Mouse (Mus musculus): ENCODE measurements at regions not wholly inside any gene's neighbourhood (a gene's known extent, or its start where the extent isn't known, plus 50 kb on each side); places are given as distances from the start of the nearest gene placed in this dataset.

- 52% methylated on average over 4 of the region's 4 CpGs for WGBS
- H3K27ac ChIP-seq = no peak overlapping the region
- H3K36me3 ChIP-seq = no peaks in the 10 kb centered on the region
- peaks cover 17% of the 10 kb centered on the region for H3K4me1 ChIP-seq
- ATAC-seq (ENCODE audit: low FRiP score, low read depth) = 0 out of 2 replicates have a peak, but pooled peaks have one; percentile 24
- no peaks in the 10 kb centered on the region for H3K27me3 ChIP-seq
- H3K4me3 ChIP-seq = no peak overlapping the region
- no peak overlapping the region for H3K4me2 ChIP-seq (replicated peaks)
- no peak overlapping the region for H3K9ac ChIP-seq
- H3K9me3 ChIP-seq = no peaks in the 10 kb centered on the region
These were observed 338.8 kb upstream of the Arglu1 start for GRCm38 (mm10) chr8:9029156-9029555.

- WGBS = 24% methylated on average over 4 of the region's 4 CpGs
- H3K27me3 ChIP-seq = no peaks in the 10 kb centered on the region
- ATAC-seq (ENCODE audit: low FRiP score, low read depth) = no peak
- no peaks in the 10 kb centered on the region for H3K36me3 ChIP-seq
- H3K9ac ChIP-seq = no peak overlapping the region
- H3K4me1 ChIP-seq = peaks cover 17% of the 10 kb centered on the region
- no peak overlapping the region for H3K4me3 ChIP-seq
- H3K4me2 ChIP-seq (replicated peaks) = no peak overlapping the region
- no peaks in the 10 kb centered on the region for H3K9me3 ChIP-seq
- no peak overlapping the region for H3K27ac ChIP-seq
These were observed 337.4 kb upstream of the Arglu1 start for GRCm38 (mm10) chr8:9027672-9028071.

- no peak overlapping the region for H3K27ac ChIP-seq
- H3K9me3 ChIP-seq = no peaks in the 10 kb centered on the region
- no peaks in the 10 kb centered on the region for H3K27me3 ChIP-seq
- 79% methylated on average over 3 of the region's 3 CpGs for WGBS
- no peak overlapping the region for H3K4me2 ChIP-seq (replicated peaks)
- ATAC-seq (ENCODE audit: low FRiP score, low read depth) = no peak
- peaks cover 17% of the 10 kb centered on the region for H3K4me1 ChIP-seq
- H3K36me3 ChIP-seq = no peaks in the 10 kb centered on the region
- H3K9ac ChIP-seq = no peak overlapping the region
- H3K4me3 ChIP-seq = no peak overlapping the region
These were observed 335.6 kb upstream of the Arglu1 start for GRCm38 (mm10) chr8:9025872-9026271.

- no peaks in the 10 kb centered on the region for H3K9me3 ChIP-seq
- no peak overlapping the region for H3K4me3 ChIP-seq
- WGBS = 53% methylated on average over 3 of the region's 3 CpGs
- H3K27ac ChIP-seq = no peak overlapping the region
- no peak for ATAC-seq (ENCODE audit: low FRiP score, low read depth)
- no peak overlapping the region for H3K4me2 ChIP-seq (replicated peaks)
- H3K4me1 ChIP-seq = peaks cover 17% of the 10 kb centered on the region
- no peaks in the 10 kb centered on the region for H3K36me3 ChIP-seq
- no peaks in the 10 kb centered on the region for H3K27me3 ChIP-seq
- no peak overlapping the region for H3K9ac ChIP-seq
These were observed 335.1 kb upstream of the Arglu1 start for GRCm38 (mm10) chr8:9025378-9025777.

GRCm38 (mm10) chr8:9020744-9021143, 330.4 kb upstream of the Arglu1 start:
- 78% methylated on average over 2 of the region's 2 CpGs for WGBS
- Histone ChIP-seq H3K36me3 (no peaks in the 10 kb centered on the region), H3K9me3 (no peaks in the 10 kb centered on the region), H3K27me3 (no peaks in the 10 kb centered on the region), H3K4me2 (replicated peaks) (no peak overlapping the region), H3K9ac (no peak overlapping the region), H3K4me1 (no peaks in the 10 kb centered on the region), H3K4me3 (no peak overlapping the region), H3K27ac (no peak overlapping the region)
- ATAC-seq (ENCODE audit: low FRiP score, low read depth) = no peak

- ATAC-seq (ENCODE audit: low FRiP score, low read depth) = no peak
- Histone ChIP-seq H3K4me1 (no peaks in the 10 kb centered on the region), H3K27me3 (no peaks in the 10 kb centered on the region), H3K27ac (no peak overlapping the region), H3K4me3 (no peak overlapping the region), H3K9ac (no peak overlapping the region), H3K4me2 (replicated peaks) (no peak overlapping the region), H3K9me3 (no peaks in the 10 kb centered on the region), H3K36me3 (no peaks in the 10 kb centered on the region)
- WGBS = 88% methylated on average over 3 of the region's 3 CpGs
These were observed 329.9 kb upstream of the Arglu1 start for GRCm38 (mm10) chr8:9020180-9020579.

- H3K9ac ChIP-seq = no peak overlapping the region
- no peaks in the 10 kb centered on the region for H3K9me3 ChIP-seq
- no peak overlapping the region for H3K27ac ChIP-seq
- H3K27me3 ChIP-seq = no peaks in the 10 kb centered on the region
- no peaks in the 10 kb centered on the region for H3K4me1 ChIP-seq
- H3K4me3 ChIP-seq = no peak overlapping the region
- no peak for ATAC-seq (ENCODE audit: low FRiP score, low read depth)
- H3K36me3 ChIP-seq = no peaks in the 10 kb centered on the region
- no peak overlapping the region for H3K4me2 ChIP-seq (replicated peaks)
- 32% methylated on average over 3 of the region's 3 CpGs for WGBS
These were observed 321.6 kb upstream of the Arglu1 start for GRCm38 (mm10) chr8:9011785-9012510.

GRCm38 (mm10) chr8:9008006-9008780, 317.9 kb upstream of the Arglu1 start:
- Histone ChIP-seq H3K4me1 (no peaks in the 10 kb centered on the region), H3K9ac (no peak overlapping the region), H3K4me3 (no peak overlapping the region), H3K4me2 (replicated peaks) (no peak overlapping the region), H3K27me3 (no peaks in the 10 kb centered on the region), H3K36me3 (no peaks in the 10 kb centered on the region), H3K9me3 (no peaks in the 10 kb centered on the region), H3K27ac (no peak overlapping the region)
- WGBS = 85% methylated on average over 11 of the region's 11 CpGs
- no peak for ATAC-seq (ENCODE audit: low FRiP score, low read depth)

GRCm38 (mm10) chr8:8999914-9000313, 309.6 kb upstream of the Arglu1 start:
- Histone ChIP-seq H3K9ac (no peak overlapping the region), H3K4me2 (replicated peaks) (no peak overlapping the region), H3K4me1 (0 out of 2 replicates have a peak, but pooled peaks cover under 1% of the 10 kb centered on the region), H3K27me3 (no peaks in the 10 kb centered on the region), H3K27ac (no peak overlapping the region), H3K4me3 (no peak overlapping the region), H3K9me3 (no peaks in the 10 kb centered on the region), H3K36me3 (no peaks in the 10 kb centered on the region)
- no peak for ATAC-seq (ENCODE audit: low FRiP score, low read depth)
- WGBS = 87% methylated on average over 5 of the region's 5 CpGs

- Histone ChIP-seq H3K4me1 (peaks cover 20% of the 10 kb centered on the region), H3K27me3 (no peaks in the 10 kb centered on the region), H3K4me2 (replicated peaks) (no peak overlapping the region), H3K4me3 (no peak overlapping the region), H3K36me3 (no peaks in the 10 kb centered on the region), H3K27ac (no peak overlapping the region), H3K9ac (no peak overlapping the region), H3K9me3 (no peaks in the 10 kb centered on the region)
- WGBS = 80% methylated on average over 7 of the region's 7 CpGs
- no peak for ATAC-seq (ENCODE audit: low FRiP score, low read depth)
These were observed 307.3 kb upstream of the Arglu1 start for GRCm38 (mm10) chr8:8997621-8998020.

GRCm38 (mm10) chr8:8994596-8995189, 304.4 kb upstream of the Arglu1 start:
- Histone ChIP-seq H3K9ac (peak overlapping the region; percentile 57; the same call in 1 of the 2 replicates), H3K36me3 (no peaks in the 10 kb centered on the region), H3K4me1 (peaks cover 38% of the 10 kb centered on the region), H3K9me3 (no peaks in the 10 kb centered on the region), H3K4me2 (replicated peaks) (peak overlapping the region; percentile 64), H3K27ac (no peak overlapping the region), H3K4me3 (peak overlapping the region; percentile 38), H3K27me3 (no peaks in the 10 kb centered on the region)
- WGBS = 1% methylated on average over 17 of the region's 17 CpGs
- ATAC-seq (ENCODE audit: low FRiP score, low read depth) = peak; percentile 68

- peak overlapping the region; percentile 22; the same call in 1 of the 2 replicates for H3K27ac ChIP-seq
- ATAC-seq (ENCODE audit: low FRiP score, low read depth) = no peak
- H3K4me3 ChIP-seq = no peak overlapping the region
- H3K4me2 ChIP-seq (replicated peaks) = peak overlapping the region; percentile 64
- no peaks in the 10 kb centered on the region for H3K36me3 ChIP-seq
- H3K9me3 ChIP-seq = no peaks in the 10 kb centered on the region
- H3K4me1 ChIP-seq = peaks cover 38% of the 10 kb centered on the region
- no peaks in the 10 kb centered on the region for H3K27me3 ChIP-seq
- 12% methylated on average over 7 of the region's 7 CpGs for WGBS
- peak overlapping the region; percentile 13; the same call in 1 of the 2 replicates for H3K9ac ChIP-seq
These were observed 303.7 kb upstream of the Arglu1 start for GRCm38 (mm10) chr8:8994008-8994407.

Measured in limb, embryonic 13.5 days (tissue).